Mouse (Mus musculus) liver, embryonic 13.5 days (tissue): ENCODE data around the gene Rasgef1c. TPM values are rescaled to one million over a fixed set of nuclear protein-coding genes. Genes with fewer than 3 reads are reported as not detected.

ENCODE experiments used
- ATAC-seq: fragments of 200-750 bp; cut with Nextera tagmentation; 2 replicates; pipeline ENCODE4 v1.8.0; 2017; ENCODE audit warnings: low read depth, mild to moderate bottlenecking, moderate number of reproducible peaks, moderate library complexity
- DNase-seq: peaks from one replicate; pipeline ENCODE4 v3.0.0; 2022
- H3K27ac ChIP-seq: fragments of 300-500 bp; sonication (generic); 2 replicates; pipeline ENCODE4 v1.5.1; 2015; ENCODE audit warnings: moderate library complexity, mild to moderate bottlenecking, inconsistent platforms
- H3K27me3 ChIP-seq: fragments of 300-500 bp; sonication (generic); 2 replicates; pipeline ENCODE4 v1.6.1; 2015; ENCODE audit warnings: mild to moderate bottlenecking, inconsistent platforms
- H3K36me3 ChIP-seq: fragments of 300-500 bp; sonication (generic); 2 replicates; pipeline ENCODE4 v1.6.1; 2015; ENCODE audit warnings: mild to moderate bottlenecking, inconsistent platforms
- H3K4me1 ChIP-seq: fragments of 300-500 bp; sonication (generic); replicated peaks from 2 replicates; pipeline ENCODE4 v1.6.1; 2015; ENCODE audit warnings: inconsistent platforms
- H3K4me2 ChIP-seq: fragments of 300-500 bp; sonication (generic); 2 replicates; pipeline ENCODE4 v1.6.1; 2015; ENCODE audit warnings: inconsistent platforms, mild to moderate bottlenecking, moderate library complexity
- H3K4me3 ChIP-seq: fragments of 300-500 bp; sonication (generic); replicated peaks from 2 replicates; pipeline ENCODE4 v1.5.1; 2015; ENCODE audit warnings: mild to moderate bottlenecking, inconsistent platforms
- H3K9ac ChIP-seq: fragments of 300-500 bp; sonication (generic); 2 replicates; pipeline ENCODE4 v1.6.1; 2015; ENCODE audit warnings: mild to moderate bottlenecking, inconsistent platforms
- H3K9me3 ChIP-seq: fragments of 300-500 bp; sonication (generic); replicated peaks from 2 replicates; pipeline ENCODE4 v1.6.1; 2016; ENCODE audit warnings: inconsistent platforms
- WGBS: fragments of 180-500 bp; shearing (Covaris S2); methylation state at CpG from one replicate; pipeline ENCODE4 v1.1.7; 2015; ENCODE audit not compliant: insufficient replicate concordance; 5-methylcytosine and 5-hydroxymethylcytosine counted together
- polyA plus RNA-seq: library from polyadenylated mRNA; unstranded; fragments of >200 nt; fragmentation: Nextera tagmentation; extraction: Ambion mirVana; gene quantifications from 2 replicates; pipeline ENCODE4 v1.2.1, GENCODE M21; 2015

The Rasgef1c gene
- polyA plus RNA-seq, 1 experiment from 2014 or later: not detected

DNA sequence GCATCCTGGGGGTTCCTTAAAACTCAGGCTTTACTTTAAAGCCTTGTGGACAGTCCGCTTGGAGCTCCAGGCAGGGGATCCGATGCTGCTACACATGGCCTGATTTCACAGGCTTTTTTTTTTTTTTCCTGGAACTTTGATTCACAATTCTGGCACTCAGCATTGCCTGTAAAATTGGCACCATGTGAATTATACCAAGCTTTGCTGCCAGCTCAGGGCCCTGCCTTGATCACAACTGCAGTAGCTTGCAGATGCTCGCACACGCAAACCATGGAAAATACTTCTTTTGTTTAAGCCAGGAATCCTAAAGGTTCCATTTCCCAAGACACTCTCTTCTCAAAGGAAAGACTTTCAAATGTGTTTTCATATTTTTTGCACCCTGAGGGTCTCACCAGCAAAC is 44.1 kb downstream of the Rasgef1c start:
- Histone ChIP-seq H3K4me1 (no peaks in the 10 kb centered on the region; the same call in 1 of the 2 replicates), H3K4me3 (no peak overlapping the region), H3K4me2 (no peak overlapping the region), H3K36me3 (no peaks in the 10 kb centered on the region), H3K9ac (no peak overlapping the region), H3K27ac (no peak overlapping the region), H3K27me3 (0 out of 2 replicates have a peak, but pooled peaks cover 6% of the 10 kb centered on the region), H3K9me3 (no peaks in the 10 kb centered on the region)
- 73% methylated on average over 4 of the region's 4 CpGs for WGBS
- ATAC-seq (no peak), DNase-seq (no peak)

DNA sequence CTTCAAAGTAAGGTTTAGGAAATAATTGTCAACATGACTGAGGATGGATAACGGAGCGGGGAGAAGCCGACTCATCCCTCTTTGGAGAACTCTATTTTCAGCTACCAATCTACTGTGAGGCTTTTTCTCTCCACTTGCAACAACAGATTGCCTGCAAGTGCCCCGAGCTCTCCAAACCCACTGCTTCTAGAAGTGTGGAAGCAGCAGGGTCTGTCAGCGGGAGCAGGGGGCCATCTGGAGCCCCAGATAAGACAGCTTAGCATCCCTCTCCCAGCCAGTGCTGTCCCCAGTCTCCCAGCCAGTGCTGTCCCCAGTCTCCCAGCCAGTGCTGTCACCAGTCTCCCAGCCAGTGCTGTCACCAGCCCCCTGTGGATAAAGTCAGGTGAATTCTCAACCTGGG is 48.2 kb downstream of the Rasgef1c start:
- Histone ChIP-seq H3K36me3 (no peaks in the 10 kb centered on the region), H3K27me3 (peaks cover 6% of the 10 kb centered on the region), H3K4me3 (no peak overlapping the region), H3K4me2 (no peak overlapping the region), H3K9ac (no peak overlapping the region), H3K27ac (no peak overlapping the region), H3K9me3 (no peaks in the 10 kb centered on the region), H3K4me1 (no peaks in the 10 kb centered on the region; the same call in 1 of the 2 replicates)
- ATAC-seq (no peak), DNase-seq (no peak)
- WGBS: 54% methylated on average over 5 of the region's 5 CpGs

DNA sequence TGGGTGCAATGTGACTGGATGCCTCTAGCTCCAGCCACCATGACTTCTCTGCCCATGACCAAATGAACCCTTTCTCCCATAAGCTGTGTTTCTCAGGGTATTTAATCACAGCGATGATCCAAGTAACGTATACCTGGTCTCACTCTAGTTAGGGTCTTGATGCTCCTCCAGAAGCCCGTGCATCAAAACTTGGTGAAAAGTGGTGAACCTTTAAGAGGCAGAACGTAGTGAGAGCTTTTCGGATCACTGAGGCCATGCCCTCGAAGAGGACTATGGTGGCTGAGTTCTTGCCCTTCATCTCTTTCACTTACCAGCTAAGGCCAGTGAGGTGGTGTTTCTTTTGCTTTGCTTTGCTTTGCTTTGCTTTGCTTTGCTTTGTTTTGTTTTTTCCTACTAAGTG is 52.0 kb downstream of the Rasgef1c start:
- Histone ChIP-seq H3K9me3 (no peaks in the 10 kb centered on the region), H3K4me2 (no peak overlapping the region), H3K4me1 (no peaks in the 10 kb centered on the region; the same call in 1 of the 2 replicates), H3K36me3 (no peaks in the 10 kb centered on the region), H3K4me3 (no peak overlapping the region), H3K9ac (no peak overlapping the region), H3K27me3 (peaks cover 17% of the 10 kb centered on the region), H3K27ac (no peak overlapping the region)
- WGBS: 78% methylated on average over 6 of the region's 6 CpGs
- DNase-seq (no peak), ATAC-seq (no peak)

DNA sequence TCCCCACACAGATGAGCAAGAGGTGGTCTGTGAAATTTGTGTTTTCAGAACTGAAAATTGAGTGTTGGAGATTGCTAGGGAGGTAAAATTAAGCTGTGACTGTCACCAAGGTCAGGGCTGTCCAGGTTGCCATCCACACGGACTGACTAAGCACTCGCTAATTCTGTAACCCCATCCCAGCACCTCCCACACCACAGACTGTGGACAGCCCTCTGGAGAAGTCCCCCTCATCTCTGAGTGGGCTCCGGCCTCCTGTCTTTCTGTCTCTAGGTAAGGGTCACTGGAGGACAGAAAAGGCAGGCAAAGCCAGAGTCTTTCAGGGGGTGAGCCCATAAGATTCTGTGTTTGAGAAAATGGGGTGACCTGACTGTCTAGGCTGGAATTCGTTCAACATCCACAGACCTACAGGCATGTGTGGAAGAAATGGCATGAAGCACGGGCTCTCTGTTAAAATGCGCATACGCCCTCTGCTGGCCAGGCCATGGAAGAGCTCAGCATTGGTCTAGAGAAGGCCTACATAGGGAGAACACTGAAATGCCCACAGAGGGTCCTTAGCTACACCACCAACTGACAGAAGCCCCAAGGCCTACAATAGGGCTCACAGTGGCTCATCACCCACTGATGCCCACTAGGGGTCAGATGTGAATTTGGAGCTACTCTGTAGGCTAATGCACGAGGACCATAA is 54.1 kb downstream of the Rasgef1c start:
- Histone ChIP-seq H3K9ac (no peak overlapping the region), H3K4me2 (no peak overlapping the region), H3K9me3 (no peaks in the 10 kb centered on the region), H3K27me3 (peaks cover 21% of the 10 kb centered on the region), H3K4me3 (no peak overlapping the region), H3K36me3 (no peaks in the 10 kb centered on the region), H3K4me1 (no peaks in the 10 kb centered on the region), H3K27ac (no peak overlapping the region)
- ATAC-seq (no peak), DNase-seq (peak; percentile 31)
- 25% methylated on average over 8 of the region's 8 CpGs for WGBS

DNA sequence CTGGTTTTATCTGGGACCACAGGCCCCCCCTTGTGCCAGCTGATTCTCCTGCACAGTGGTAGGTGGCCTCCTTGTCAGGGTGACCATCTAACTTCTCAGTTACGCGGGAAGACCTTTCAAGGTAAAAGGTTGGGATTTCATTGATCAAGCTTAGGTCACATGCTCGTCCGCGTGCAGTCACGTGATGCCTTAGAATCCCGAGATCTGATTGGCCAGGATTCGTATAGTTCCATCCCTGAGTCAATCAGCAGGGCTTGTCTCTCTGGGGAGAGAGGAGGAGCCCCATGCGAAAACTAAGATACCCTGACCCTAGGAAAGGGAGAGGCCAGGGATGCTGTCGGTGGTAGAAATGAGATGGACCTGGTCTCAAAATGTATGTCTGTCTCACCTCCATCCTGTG is 56.4 kb downstream of the Rasgef1c start:
- 67% methylated on average over 10 of the region's 10 CpGs for WGBS
- Histone ChIP-seq H3K4me3 (no peak overlapping the region), H3K4me1 (no peaks in the 10 kb centered on the region), H3K27me3 (peaks cover 26% of the 10 kb centered on the region), H3K27ac (no peak overlapping the region), H3K9ac (no peak overlapping the region), H3K9me3 (no peaks in the 10 kb centered on the region), H3K4me2 (no peak overlapping the region), H3K36me3 (no peaks in the 10 kb centered on the region)
- DNase-seq (no peak), ATAC-seq (no peak)

DNA sequence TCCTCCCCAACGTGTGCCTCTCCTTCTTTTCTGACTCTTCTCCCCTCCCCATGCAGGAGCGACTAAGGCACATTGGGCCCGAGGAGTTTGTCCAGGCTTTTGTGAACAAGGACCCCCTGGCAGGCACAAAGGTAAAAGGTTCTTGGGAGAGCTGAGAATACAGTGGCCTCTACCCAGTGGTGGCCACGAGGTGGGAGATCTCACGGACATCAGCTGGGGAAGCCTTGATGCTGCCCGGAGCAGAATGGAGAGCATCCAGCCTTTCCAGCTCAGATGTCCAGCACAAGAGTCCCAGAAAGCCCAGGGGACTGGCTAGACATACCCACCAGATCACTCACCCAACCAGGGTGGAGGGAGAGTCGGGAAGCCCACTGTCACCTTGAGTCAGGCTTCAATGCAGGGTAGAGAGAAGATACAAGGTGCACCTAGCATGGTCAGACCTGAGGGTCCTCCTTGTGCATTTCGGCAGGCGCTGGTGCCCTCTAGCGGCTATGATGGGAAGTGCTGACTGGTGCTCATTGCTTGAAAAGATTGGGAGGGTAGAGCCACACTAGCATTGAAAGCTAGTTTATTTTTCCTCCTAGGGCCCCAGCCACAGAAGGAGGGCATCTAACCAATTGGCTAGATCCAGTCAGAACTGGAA is 59.6 kb downstream of the Rasgef1c start:
- Histone ChIP-seq H3K4me1 (peaks cover 8% of the 10 kb centered on the region; the same call in 1 of the 2 replicates), H3K4me3 (no peak overlapping the region), H3K4me2 (no peak overlapping the region), H3K9me3 (no peaks in the 10 kb centered on the region), H3K36me3 (no peaks in the 10 kb centered on the region), H3K27ac (no peak overlapping the region), H3K9ac (no peak overlapping the region), H3K27me3 (peaks cover 12% of the 10 kb centered on the region; the same call in 1 of the 2 replicates)
- WGBS: 31% methylated on average over 10 of the region's 10 CpGs
- peak; percentile 26; the same call in 1 of the 2 replicates for ATAC-seq
- DNase-seq: peak; percentile 53

DNA sequence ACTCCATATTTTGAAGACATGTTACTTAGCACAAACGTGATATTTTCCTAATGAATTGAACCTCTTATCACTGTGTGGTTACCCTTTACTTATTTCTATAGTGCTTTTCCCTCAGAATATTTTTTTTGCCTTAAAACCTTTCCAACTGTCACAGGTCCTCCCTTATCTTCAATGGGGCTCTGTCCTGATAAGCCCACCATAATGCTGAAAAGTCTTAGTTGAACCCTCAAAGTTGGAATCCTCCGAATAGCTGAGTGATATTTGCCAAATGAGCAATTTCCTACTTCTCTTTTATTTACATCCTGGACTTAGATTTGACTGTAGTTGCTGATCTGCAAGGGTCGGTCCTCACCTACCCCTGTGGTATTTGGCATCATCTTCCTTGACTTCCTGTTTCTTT is 63.7 kb downstream of the Rasgef1c start:
- DNase-seq: no peak
- no peak for ATAC-seq
- no peak overlapping the region for H3K27ac ChIP-seq
- no peak overlapping the region for H3K4me3 ChIP-seq
- H3K27me3 ChIP-seq: 0 out of 2 replicates have a peak, but pooled peaks cover 7% of the 10 kb centered on the region
- no peaks in the 10 kb centered on the region for H3K36me3 ChIP-seq
- H3K9me3 ChIP-seq: no peaks in the 10 kb centered on the region
- H3K4me2 ChIP-seq: no peak overlapping the region
- no peak overlapping the region for H3K9ac ChIP-seq
- 24% methylated on average over 3 of the region's 3 CpGs for WGBS
- H3K4me1 ChIP-seq: peaks cover 12% of the 10 kb centered on the region; the same call in 1 of the 2 replicates

DNA sequence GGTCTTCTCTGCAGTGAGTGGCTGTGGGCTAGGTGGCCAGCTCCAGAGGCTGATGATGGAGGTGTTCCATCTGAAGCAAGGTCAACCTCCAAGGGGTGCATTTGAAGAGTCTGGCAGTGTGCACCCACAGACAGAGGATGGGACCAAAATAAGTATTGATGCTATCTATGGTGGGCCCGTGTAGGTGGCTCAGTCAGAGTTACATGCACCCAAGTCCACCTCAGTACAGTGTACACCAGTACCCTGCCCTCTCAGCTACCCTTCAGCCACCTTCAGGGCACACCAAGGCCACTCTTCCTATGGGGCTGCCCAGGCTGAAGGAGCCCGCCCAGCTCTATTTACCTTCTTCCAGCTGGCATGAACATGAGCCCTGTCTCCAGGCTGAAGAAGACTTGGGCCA is 68.1 kb downstream of the Rasgef1c start:
- 63% methylated on average over 2 of the region's 2 CpGs for WGBS

DNA sequence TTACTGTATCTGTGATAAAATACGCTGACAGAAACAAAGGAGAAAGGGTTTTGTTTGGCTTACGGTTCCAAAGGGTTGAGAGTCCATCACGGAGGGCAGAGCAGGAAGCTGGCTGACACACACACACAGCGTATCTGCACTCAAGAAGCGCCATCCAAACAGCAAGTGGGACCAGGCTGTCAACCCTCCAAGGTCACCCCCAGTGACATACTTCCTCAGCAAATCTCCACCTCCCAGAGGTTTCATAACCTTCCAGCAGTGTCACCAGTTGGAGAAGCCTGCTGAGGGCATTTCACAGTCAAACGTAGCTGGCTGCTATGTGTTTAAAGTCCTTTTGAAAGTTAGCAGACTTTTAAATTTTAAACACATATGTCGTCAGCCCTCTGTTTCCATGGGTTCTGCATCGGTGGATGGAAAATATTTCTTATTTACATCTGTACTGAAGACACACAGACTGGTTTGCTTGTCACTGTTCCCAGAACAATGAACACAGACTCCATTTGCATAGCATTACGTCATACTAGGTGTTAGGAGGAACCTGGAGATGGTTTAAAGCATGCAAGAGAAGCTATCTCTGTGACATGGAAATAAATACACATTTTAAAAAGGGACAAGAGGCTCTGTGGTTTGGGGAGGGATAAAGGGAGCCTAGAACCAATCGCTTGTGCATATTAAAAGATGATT is 72.2 kb downstream of the Rasgef1c start:
- no peak overlapping the region for H3K9ac ChIP-seq
- no peaks in the 10 kb centered on the region for H3K4me1 ChIP-seq
- no peak overlapping the region for H3K4me2 ChIP-seq
- H3K36me3 ChIP-seq: no peaks in the 10 kb centered on the region
- H3K9me3 ChIP-seq: 0 out of 2 replicates have a peak, but pooled peaks cover 4% of the 10 kb centered on the region
- no peaks in the 10 kb centered on the region for H3K27me3 ChIP-seq
- DNase-seq: no peak
- ATAC-seq: no peak
- H3K27ac ChIP-seq: no peak overlapping the region
- no peak overlapping the region for H3K4me3 ChIP-seq
- WGBS: 68% methylated on average over 10 of the region's 10 CpGs

More for the DNA sequence above, 68.1 kb downstream of the Rasgef1c start:
- Histone ChIP-seq H3K4me2 (no peak overlapping the region), H3K36me3 (no peaks in the 10 kb centered on the region), H3K4me1 (peaks cover 12% of the 10 kb centered on the region; the same call in 1 of the 2 replicates), H3K9ac (no peak overlapping the region), H3K27me3 (no peaks in the 10 kb centered on the region), H3K27ac (no peak overlapping the region), H3K9me3 (0 out of 2 replicates have a peak, but pooled peaks cover 2% of the 10 kb centered on the region), H3K4me3 (no peak overlapping the region)
- ATAC-seq (no peak), DNase-seq (no peak)

DNA sequence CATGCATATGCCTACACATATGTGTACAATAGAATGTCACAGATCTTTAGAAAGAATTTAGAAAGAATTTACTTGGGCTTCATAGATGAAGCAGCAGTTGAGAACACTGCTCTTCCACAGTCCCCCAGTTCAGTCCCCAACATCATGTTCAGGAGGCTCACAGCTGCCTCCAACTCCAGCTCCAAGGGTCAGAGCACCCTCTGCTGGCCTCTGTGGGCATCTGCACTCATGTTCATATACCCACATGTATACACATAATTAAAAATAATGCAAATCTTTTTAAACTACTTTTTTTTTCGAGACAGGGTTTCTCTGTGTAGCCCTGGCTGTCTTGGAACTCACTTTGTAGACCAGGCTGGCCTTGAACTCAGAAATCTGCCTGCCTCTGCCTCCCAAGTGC is 73.0 kb downstream of the Rasgef1c start:
- Histone ChIP-seq H3K27ac (no peak overlapping the region), H3K36me3 (no peaks in the 10 kb centered on the region), H3K9ac (no peak overlapping the region), H3K4me1 (no peaks in the 10 kb centered on the region), H3K4me3 (no peak overlapping the region), H3K27me3 (no peaks in the 10 kb centered on the region), H3K9me3 (0 out of 2 replicates have a peak, but pooled peaks cover 4% of the 10 kb centered on the region), H3K4me2 (no peak overlapping the region)
- 37% methylated on average over 1 of the region's 1 CpGs for WGBS
- ATAC-seq: no peak
- no peak for DNase-seq

DNA sequence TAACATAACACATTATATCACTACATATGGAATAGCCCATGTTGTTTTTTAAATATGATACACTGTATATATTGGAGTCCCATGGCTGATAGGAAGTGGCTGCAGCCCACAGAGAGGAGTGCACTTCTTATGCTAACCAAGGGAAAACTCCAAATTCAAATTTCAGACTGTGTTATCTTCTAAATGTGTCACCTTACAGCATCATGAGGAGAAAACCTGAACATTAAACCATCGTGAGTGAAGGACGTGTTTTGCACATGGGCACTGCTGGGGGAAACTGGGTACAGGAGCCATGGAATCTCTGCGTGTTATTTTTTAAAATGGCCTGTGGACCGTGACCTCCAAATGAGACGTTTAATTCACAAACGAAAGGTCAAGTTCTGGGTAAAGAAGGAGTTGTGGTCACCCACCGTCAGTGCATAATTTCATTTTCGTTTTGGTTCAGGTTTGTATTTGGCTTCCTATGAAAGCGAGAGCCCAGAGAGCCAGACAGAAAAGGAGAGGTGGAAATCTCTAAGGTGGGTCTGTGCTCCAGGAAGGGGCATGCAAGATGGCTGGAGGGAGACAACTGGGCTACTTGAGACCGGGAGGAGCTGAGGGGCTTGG is 76.4 kb downstream of the Rasgef1c start:
- ATAC-seq (no peak), DNase-seq (no peak)
- peaks cover 33% of the 10 kb centered on the region for H3K4me1 ChIP-seq
- no peak overlapping the region for H3K4me3 ChIP-seq
- H3K27me3 ChIP-seq: no peaks in the 10 kb centered on the region
- H3K27ac ChIP-seq: no peak overlapping the region
- no peak overlapping the region for H3K9ac ChIP-seq
- no peaks in the 10 kb centered on the region for H3K36me3 ChIP-seq
- 74% methylated on average over 10 of the region's 10 CpGs for WGBS
- H3K9me3 ChIP-seq: 0 out of 2 replicates have a peak, but pooled peaks cover 4% of the 10 kb centered on the region
- no peak overlapping the region for H3K4me2 ChIP-seq
